Mouse (Mus musculus) ES-E14 (cell line): ENCODE results near the gene Gm49425.
"Not testable (repeated sequence)": the region's sequence is repeated elsewhere in the genome, so short reads cannot be mapped to it uniquely, and the experiment has no call there.

ENCODE experiments used
- HCFC1 ChIP-seq: IDR thresholded peaks from 2 replicates; pipeline ENCODE4 v1.6.1; 2012; ENCODE audit warnings: low read length, inconsistent platforms, borderline replicate concordance; ENCODE audit not compliant: insufficient read depth
- ZC3H11A ChIP-seq: IDR thresholded peaks from 2 replicates; pipeline ENCODE4 v1.6.1; 2012; ENCODE audit warnings: low read depth, mild to moderate bottlenecking, inconsistent platforms, low read length, borderline replicate concordance
- ZNF384 ChIP-seq: IDR thresholded peaks from 2 replicates; pipeline ENCODE4 v1.6.1; 2012; ENCODE audit warnings: low read depth, low read length, inconsistent platforms

DNA sequence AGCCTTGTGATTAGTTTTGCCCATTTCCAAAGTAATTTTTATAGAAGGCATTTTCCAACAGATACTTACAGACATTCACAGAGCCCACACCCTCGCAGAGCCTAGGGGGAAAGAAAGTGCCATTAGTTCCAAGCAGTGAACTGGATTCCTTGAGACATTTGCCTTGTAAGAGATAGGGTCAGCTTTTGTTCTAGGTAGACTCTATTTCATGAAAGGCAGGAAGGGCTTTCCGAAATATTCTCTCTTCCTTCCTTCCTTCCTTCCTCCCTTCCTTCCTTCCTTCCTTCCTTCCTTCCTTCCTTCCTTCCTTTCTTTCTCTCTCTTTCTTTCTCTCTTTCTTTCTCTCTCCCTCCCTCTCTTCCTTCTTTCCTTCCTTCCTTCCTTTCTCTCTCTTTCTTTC lies at the start of gene Gm49425:
- TF ChIP-seq ZNF384, HCFC1, ZC3H11A: not testable (repeated sequence)
